Mouse (Mus musculus): ENCODE results near the gene Tead1.

DNA sequence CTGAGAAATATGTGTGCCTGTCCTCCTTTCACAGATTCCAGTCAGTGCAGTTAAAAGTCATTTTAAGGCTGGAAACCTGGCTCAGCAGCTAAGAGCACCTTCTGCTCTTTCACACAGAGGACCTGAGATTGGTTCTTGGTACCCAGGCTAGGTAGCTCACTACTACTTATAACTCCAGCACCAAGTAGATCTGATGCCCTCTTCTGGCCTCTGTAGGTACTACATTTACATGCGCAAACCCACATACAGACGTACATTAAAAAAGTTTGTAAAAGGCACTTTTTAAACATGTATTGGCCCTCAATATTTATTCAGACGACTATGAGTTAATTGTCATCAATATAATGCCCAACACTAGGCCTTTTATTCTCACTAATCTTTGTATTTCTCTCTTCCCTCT, 105.2 kb downstream of the Tead1 start:
- TF ChIP-seq POLR2A (IDR thresholded peaks at IDR 0.05; ENCODE audit: borderline replicate concordance, insufficient read depth, low read length): no peak
- no peak for TF ChIP-seq CTCF (IDR thresholded peaks at IDR 0.05; ENCODE audit: borderline replicate concordance, insufficient read depth, low read depth, low read length)
